Mouse (Mus musculus): ENCODE results near the gene B4galt7. TPM values are rescaled to one million over a fixed set of nuclear protein-coding genes. Genes with fewer than 3 reads are reported as not detected.
"Not testable (repeated sequence)": the region's sequence is repeated elsewhere in the genome, so short reads cannot be mapped to it uniquely, and the experiment has no call there.

B4galt7 gene
- polyA plus RNA-seq, 1 experiment from 2014 or later, result 21.7 TPM

DNA sequence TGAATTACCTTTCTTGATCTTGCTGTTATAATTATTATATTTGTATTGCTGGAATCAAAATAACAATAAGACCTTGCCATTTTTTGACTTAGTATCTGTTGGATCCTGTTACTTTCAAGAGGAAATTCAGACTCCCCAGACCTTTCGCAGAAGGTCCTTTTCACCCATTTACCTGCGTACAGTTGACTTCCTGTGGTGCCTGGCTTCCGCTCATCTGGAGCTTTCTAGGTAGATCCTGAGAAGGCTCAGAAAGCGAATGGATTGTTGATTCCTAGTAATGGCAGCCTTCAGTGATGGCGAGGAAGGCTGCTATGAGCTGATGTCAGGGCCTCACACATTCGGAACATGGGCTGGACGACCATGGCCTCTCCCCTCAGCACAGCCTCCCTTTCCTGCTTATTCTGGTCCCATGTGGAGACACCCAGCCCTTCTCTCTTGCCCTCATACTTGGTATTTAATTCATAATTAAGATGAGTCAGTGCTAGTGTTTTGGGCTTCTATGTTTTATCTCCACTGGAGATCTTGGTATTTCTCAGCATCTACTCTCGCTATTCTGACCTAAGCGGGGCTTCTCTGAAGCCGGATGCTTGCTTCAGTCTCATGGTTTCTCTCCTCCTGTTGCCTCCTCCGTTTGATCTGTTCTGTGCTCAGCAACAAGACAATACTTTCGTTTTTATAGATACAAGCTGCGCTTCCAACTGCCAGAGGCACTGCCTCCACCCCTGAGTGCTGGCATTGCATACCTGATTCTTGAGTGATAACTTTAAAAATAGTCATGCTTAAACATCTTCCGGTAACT lies 36.7 kb downstream of the B4galt7 start:
- H3K4me3 ChIP-seq (replicated peaks), result 0 out of 2 replicates have a peak overlapping the region, but pooled peaks have one; percentile 98
- H3K4me2 ChIP-seq (replicated peaks), result peak overlapping the region; percentile 70
- H3K9ac ChIP-seq, result no peak overlapping the region
- no peaks in the 10 kb centered on the region for H3K27me3 ChIP-seq (replicated peaks)
- no peak for ATAC-seq
- WGBS, result 90% methylated on average over 14 of the region's 14 CpGs
- peaks cover 14% of the 10 kb centered on the region; the same call in 1 of the 2 replicates for H3K36me3 ChIP-seq
- no peak overlapping the region for H3K27ac ChIP-seq
- H3K9me3 ChIP-seq, result no peaks in the 10 kb centered on the region
- H3K4me1 ChIP-seq (replicated peaks), result peaks cover 6% of the 10 kb centered on the region; the same call in 1 of the 2 replicates

GRCm38 (mm10) chr13:55640480-55640879 lies 40.8 kb downstream of the B4galt7 start:
- H3K4me2 ChIP-seq (replicated peaks); H3K9me3 ChIP-seq; H3K9ac ChIP-seq; H3K27ac ChIP-seq; ATAC-seq; H3K27me3 ChIP-seq (replicated peaks); H3K4me3 ChIP-seq (replicated peaks); H3K4me1 ChIP-seq (replicated peaks); H3K36me3 ChIP-seq: not testable (repeated sequence)
- 42% methylated on average over 8 of the region's 8 CpGs for WGBS

DNA sequence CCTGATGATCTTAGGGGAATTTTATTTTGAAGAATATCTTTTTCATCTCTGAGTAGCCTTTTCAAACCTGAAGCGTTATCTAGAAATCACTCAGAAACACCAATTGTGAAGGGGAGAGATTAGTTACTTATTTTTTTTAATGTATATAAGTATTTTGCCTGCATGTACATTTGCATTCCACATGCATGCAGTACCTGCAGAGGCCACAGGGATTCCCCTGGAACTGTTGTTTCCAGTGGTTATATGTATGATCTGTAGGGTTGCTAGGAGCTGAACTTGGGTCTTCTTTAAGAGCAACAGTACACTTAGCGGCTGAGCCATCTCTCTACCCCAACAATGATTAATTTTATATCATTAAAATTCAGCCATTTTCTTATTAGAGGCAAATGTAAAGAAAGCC lies 44.8 kb downstream of the B4galt7 start:
- H3K4me2 ChIP-seq (replicated peaks), result no peak overlapping the region

DNA sequence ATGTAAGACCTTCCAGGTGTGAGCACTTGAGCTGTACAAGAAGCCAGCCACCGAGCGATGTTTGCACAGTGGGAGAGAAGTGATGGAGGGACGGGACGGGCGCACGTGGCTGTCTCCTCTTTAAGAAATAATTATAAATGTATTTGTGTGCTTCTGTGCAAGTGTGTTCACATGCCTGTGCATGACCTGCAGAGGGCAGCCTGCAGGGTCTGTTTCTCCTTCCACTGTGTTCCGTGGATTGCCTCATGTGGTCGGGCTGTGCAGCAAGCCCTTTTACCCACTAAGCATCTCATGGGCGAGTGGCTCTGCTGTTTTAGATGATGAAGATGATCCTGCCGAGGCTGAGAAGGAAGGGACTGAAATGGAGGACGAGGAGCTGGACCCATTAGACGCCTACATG lies 50.4 kb downstream of the B4galt7 start:
- Histone ChIP-seq H3K9ac (no peak overlapping the region), H3K9me3 (no peaks in the 10 kb centered on the region), H3K4me1 (replicated peaks) (no peaks in the 10 kb centered on the region), H3K4me3 (replicated peaks) (no peak overlapping the region), H3K27me3 (replicated peaks) (no peaks in the 10 kb centered on the region), H3K27ac (no peak overlapping the region), H3K4me2 (replicated peaks) (no peak overlapping the region), H3K36me3 (peaks cover 64% of the 10 kb centered on the region)
- no peak for ATAC-seq
- 87% methylated on average over 12 of the region's 12 CpGs for WGBS

More for the DNA sequence above, 44.8 kb downstream of the B4galt7 start:
- WGBS, result 91% methylated on average over 2 of the region's 2 CpGs
- Histone ChIP-seq H3K4me1 (replicated peaks) (no peaks in the 10 kb centered on the region), H3K9ac (no peak overlapping the region), H3K36me3 (peaks cover 43% of the 10 kb centered on the region), H3K9me3 (no peaks in the 10 kb centered on the region), H3K27me3 (replicated peaks) (no peaks in the 10 kb centered on the region), H3K27ac (no peak overlapping the region), H3K4me3 (replicated peaks) (no peak overlapping the region)
- no peak for ATAC-seq

GRCm38 (mm10) chr13:55650980-55651379 lies 51.3 kb downstream of the B4galt7 start:
- WGBS, result 87% methylated on average over 6 of the region's 6 CpGs
- no peaks in the 10 kb centered on the region for H3K4me1 ChIP-seq (replicated peaks)
- no peak overlapping the region for H3K4me3 ChIP-seq (replicated peaks)
- no peak for ATAC-seq
- no peak overlapping the region for H3K27ac ChIP-seq
- H3K27me3 ChIP-seq (replicated peaks), result no peaks in the 10 kb centered on the region
- no peak overlapping the region for H3K4me2 ChIP-seq (replicated peaks)
- H3K36me3 ChIP-seq, result peaks cover 65% of the 10 kb centered on the region
- no peak overlapping the region for H3K9ac ChIP-seq
- H3K9me3 ChIP-seq, result no peaks in the 10 kb centered on the region

Other genes starting within 250 kb of the B4galt7 start
- gene Lman2, start 237.1 kb upstream of the B4galt7 start, polyA plus RNA-seq (2015; fragmentation: Nextera tagmentation; extraction: Ambion mirVana), result 121 and 128 TPM in 2 replicates
- 0.85 and 1.2 TPM in 2 replicates for gene Rgs14, start 230.2 kb upstream of the B4galt7 start, polyA plus RNA-seq (2015; fragmentation: Nextera tagmentation; extraction: Ambion mirVana)
- gene Slc34a1, start 201.7 kb upstream of the B4galt7 start, polyA plus RNA-seq (2015; fragmentation: Nextera tagmentation; extraction: Ambion mirVana), result not detected in 2 replicates
- gene Pfn3, start 184.7 kb upstream of the B4galt7 start, polyA plus RNA-seq (2015; fragmentation: Nextera tagmentation; extraction: Ambion mirVana), result not detected in 2 replicates
- gene F12, start 173.1 kb upstream of the B4galt7 start, polyA plus RNA-seq (2015; fragmentation: Nextera tagmentation; extraction: Ambion mirVana), result 1.8 TPM in 2 replicates
- gene Grk6, start 154.8 kb upstream of the B4galt7 start, polyA plus RNA-seq (2015; fragmentation: Nextera tagmentation; extraction: Ambion mirVana), result 38.3 and 38.7 TPM in 2 replicates
- 0.24 and 0.28 TPM in 2 replicates for gene Prr7, start 135.6 kb upstream of the B4galt7 start, polyA plus RNA-seq (2015; fragmentation: Nextera tagmentation; extraction: Ambion mirVana)
- gene Dbn1, start 111.8 kb upstream of the B4galt7 start, polyA plus RNA-seq (2015; fragmentation: Nextera tagmentation; extraction: Ambion mirVana), result 103 and 109 TPM in 2 replicates
- gene Pdlim7, start 86.2 kb upstream of the B4galt7 start, polyA plus RNA-seq (2015; fragmentation: Nextera tagmentation; extraction: Ambion mirVana), result 187 and 195 TPM in 2 replicates
- gene Dok3, start 70.6 kb upstream of the B4galt7 start, polyA plus RNA-seq (2015; fragmentation: Nextera tagmentation; extraction: Ambion mirVana), result 3.1 and 3.6 TPM in 2 replicates
- 50.9 and 51.0 TPM in 2 replicates for gene Ddx41, start 63.2 kb upstream of the B4galt7 start, polyA plus RNA-seq (2015; fragmentation: Nextera tagmentation; extraction: Ambion mirVana)
- gene Fam193b, start 28.8 kb upstream of the B4galt7 start, polyA plus RNA-seq (2015; fragmentation: Nextera tagmentation; extraction: Ambion mirVana), result 22.9 and 23.5 TPM in 2 replicates
- gene Tmed9, start 26.2 kb upstream of the B4galt7 start, polyA plus RNA-seq (2015; fragmentation: Nextera tagmentation; extraction: Ambion mirVana), result 110 and 122 TPM in 2 replicates
- gene Caml, start 23.1 kb downstream of the B4galt7 start, polyA plus RNA-seq (2015; fragmentation: Nextera tagmentation; extraction: Ambion mirVana), result 41.6 and 46.9 TPM in 2 replicates
- gene Ddx46, start 35.1 kb downstream of the B4galt7 start, polyA plus RNA-seq (2015; fragmentation: Nextera tagmentation; extraction: Ambion mirVana), result 31.4 and 31.5 TPM in 2 replicates
- 45.2 and 46.2 TPM in 2 replicates for gene B230219D22Rik, start 93.2 kb downstream of the B4galt7 start, polyA plus RNA-seq (2015; fragmentation: Nextera tagmentation; extraction: Ambion mirVana)
- gene Txndc15, start 114.8 kb downstream of the B4galt7 start, polyA plus RNA-seq (2015; fragmentation: Nextera tagmentation; extraction: Ambion mirVana), result 65.8 and 68.9 TPM in 2 replicates
- 68.6 and 71.8 TPM in 2 replicates for gene Pcbd2, start 127.5 kb downstream of the B4galt7 start, polyA plus RNA-seq (2015; fragmentation: Nextera tagmentation; extraction: Ambion mirVana)
- gene Catsper3, start 184.7 kb downstream of the B4galt7 start, polyA plus RNA-seq (2015; fragmentation: Nextera tagmentation; extraction: Ambion mirVana), result not detected in 2 replicates
- gene Pitx1, start 236.3 kb downstream of the B4galt7 start, polyA plus RNA-seq (2015; fragmentation: Nextera tagmentation; extraction: Ambion mirVana), result 15.2 and 18.4 TPM in 2 replicates